Mouse (Mus musculus) liver, embryonic 16.5 days (tissue): ENCODE results near the gene Arhgap1. TPM values are rescaled to one million over a fixed set of nuclear protein-coding genes. Genes with fewer than 3 reads are reported as not detected.

ENCODE experiments used
- ATAC-seq: fragments of 200-750 bp; cut with Nextera tagmentation; 2 replicates; pipeline ENCODE4 v1.8.0; 2017; ENCODE audit warnings: low read depth, mild to moderate bottlenecking, moderate number of reproducible peaks, moderate library complexity
- H3K27ac ChIP-seq: fragments of 300-500 bp; sonication (generic); 2 replicates; pipeline ENCODE4 v1.5.1; 2014; ENCODE audit warnings: mild to moderate bottlenecking, low read length
- H3K27me3 ChIP-seq: fragments of 300-500 bp; sonication (generic); 2 replicates; pipeline ENCODE4 v1.6.1; 2014; ENCODE audit warnings: low read depth, low read length, mixed read lengths; ENCODE audit not compliant: control insufficient read depth, insufficient read depth
- H3K36me3 ChIP-seq: fragments of 300-500 bp; sonication (generic); 2 replicates; pipeline ENCODE4 v1.6.1; 2014; ENCODE audit warnings: mild to moderate bottlenecking; ENCODE audit not compliant: control insufficient read depth, insufficient read depth
- H3K4me1 ChIP-seq: fragments of 300-500 bp; sonication (generic); 2 replicates; pipeline ENCODE4 v1.6.1; 2014; ENCODE audit warnings: low read depth, low read length, mixed read lengths; ENCODE audit not compliant: control insufficient read depth
- H3K4me2 ChIP-seq: fragments of 300-500 bp; sonication (generic); 2 replicates; pipeline ENCODE4 v1.6.1; 2014; ENCODE audit warnings: low read depth, low read length, mixed read lengths
- H3K4me3 ChIP-seq: fragments of 300-500 bp; sonication (generic); 2 replicates; pipeline ENCODE4 v1.5.1; 2014; ENCODE audit warnings: low read depth, mild to moderate bottlenecking, low read length
- H3K9ac ChIP-seq: fragments of 300-500 bp; sonication (generic); 2 replicates; pipeline ENCODE4 v1.6.1; 2014; ENCODE audit warnings: low read depth, low read length
- H3K9me3 ChIP-seq: fragments of 300-500 bp; sonication (generic); replicated peaks from 2 replicates; pipeline ENCODE4 v1.6.1; 2016; ENCODE audit warnings: low read length; ENCODE audit not compliant: control insufficient read depth
- WGBS: fragments of 180-500 bp; shearing (Covaris S2); extraction: QIAGEN DNeasy Blood & Tissue Kit; methylation state at CpG from one replicate; pipeline ENCODE4 v1.1.7; 2014; ENCODE audit not compliant: insufficient replicate concordance; 5-methylcytosine and 5-hydroxymethylcytosine counted together
- polyA plus RNA-seq: library from polyadenylated mRNA; unstranded; fragments of >200 nt; fragmentation: Nextera tagmentation; extraction: Ambion mirVana; gene quantifications from 2 replicates; pipeline ENCODE4 v1.2.1, GENCODE M21; 2015

The Arhgap1 gene
- polyA plus RNA-seq, 1 experiment from 2014 or later, result 42.1 TPM

- Histone ChIP-seq H3K9me3 (no peaks in the 10 kb centered on the region), H3K4me3 (no peak overlapping the region), H3K27ac (no peak overlapping the region), H3K36me3 (peaks cover 22% of the 10 kb centered on the region), H3K9ac (no peak overlapping the region), H3K27me3 (no peaks in the 10 kb centered on the region), H3K4me2 (no peak overlapping the region), H3K4me1 (peaks cover 26% of the 10 kb centered on the region)
- no peak for ATAC-seq
- WGBS, result 58% methylated on average over 6 of the region's 6 CpGs
Observed at GRCm38 (mm10) chr2:91652863-91653262, 3.2 kb downstream of the Arhgap1 start.

DNA sequence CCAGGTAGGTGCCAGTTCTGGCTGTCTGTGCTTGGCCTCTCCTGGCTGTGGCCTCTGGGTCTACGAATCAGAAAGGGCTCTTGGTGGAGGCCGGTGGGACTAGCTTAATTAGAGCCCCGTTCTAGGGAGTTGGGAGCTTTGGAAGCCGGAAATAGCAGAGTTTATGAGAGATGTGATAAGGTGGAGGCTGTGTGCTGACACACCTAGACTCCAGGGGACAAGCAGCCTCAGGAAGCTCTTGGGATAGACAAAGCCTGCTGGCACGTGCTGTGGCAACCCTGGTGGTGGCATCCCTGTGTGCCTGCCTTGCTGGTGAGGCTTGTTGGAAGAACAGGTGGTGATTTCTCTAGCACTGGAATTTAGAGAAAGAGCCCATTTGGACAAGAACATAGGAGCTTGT, 5.7 kb downstream of the Arhgap1 start:
- peaks cover 29% of the 10 kb centered on the region for H3K36me3 ChIP-seq
- H3K27me3 ChIP-seq, result no peaks in the 10 kb centered on the region
- H3K9me3 ChIP-seq, result no peaks in the 10 kb centered on the region
- H3K4me2 ChIP-seq, result no peak overlapping the region
- no peak overlapping the region for H3K27ac ChIP-seq
- H3K9ac ChIP-seq, result no peak overlapping the region
- WGBS, result 75% methylated on average over 5 of the region's 5 CpGs
- ATAC-seq, result no peak
- H3K4me1 ChIP-seq, result peaks cover 13% of the 10 kb centered on the region
- H3K4me3 ChIP-seq, result no peak overlapping the region

GRCm38 (mm10) chr2:91655827-91656226, 6.2 kb downstream of the Arhgap1 start:
- Histone ChIP-seq H3K27me3 (no peaks in the 10 kb centered on the region), H3K36me3 (peaks cover 29% of the 10 kb centered on the region), H3K9ac (no peak overlapping the region), H3K9me3 (no peaks in the 10 kb centered on the region), H3K4me3 (no peak overlapping the region), H3K27ac (no peak overlapping the region), H3K4me1 (peaks cover 13% of the 10 kb centered on the region), H3K4me2 (no peak overlapping the region)
- ATAC-seq, result no peak
- WGBS, result 63% methylated on average over 6 of the region's 6 CpGs

GRCm38 (mm10) chr2:91656774-91657173, 7.1 kb downstream of the Arhgap1 start:
- Histone ChIP-seq H3K27ac (no peak overlapping the region), H3K9ac (no peak overlapping the region), H3K4me2 (no peak overlapping the region), H3K36me3 (peaks cover 29% of the 10 kb centered on the region), H3K27me3 (no peaks in the 10 kb centered on the region), H3K4me1 (peaks cover 8% of the 10 kb centered on the region), H3K4me3 (no peak overlapping the region), H3K9me3 (no peaks in the 10 kb centered on the region)
- ATAC-seq, result no peak
- 70% methylated on average over 8 of the region's 8 CpGs for WGBS

GRCm38 (mm10) chr2:91659657-91660056, 10.0 kb downstream of the Arhgap1 start:
- WGBS, result 85% methylated on average over 8 of the region's 8 CpGs
- no peak overlapping the region for H3K4me3 ChIP-seq
- H3K36me3 ChIP-seq, result peaks cover 40% of the 10 kb centered on the region
- no peak for ATAC-seq
- no peak overlapping the region for H3K4me2 ChIP-seq
- no peaks in the 10 kb centered on the region for H3K27me3 ChIP-seq
- H3K4me1 ChIP-seq, result no peaks in the 10 kb centered on the region; the same call in 1 of the 2 replicates
- H3K9ac ChIP-seq, result no peak overlapping the region
- no peak overlapping the region for H3K27ac ChIP-seq
- H3K9me3 ChIP-seq, result no peaks in the 10 kb centered on the region

DNA sequence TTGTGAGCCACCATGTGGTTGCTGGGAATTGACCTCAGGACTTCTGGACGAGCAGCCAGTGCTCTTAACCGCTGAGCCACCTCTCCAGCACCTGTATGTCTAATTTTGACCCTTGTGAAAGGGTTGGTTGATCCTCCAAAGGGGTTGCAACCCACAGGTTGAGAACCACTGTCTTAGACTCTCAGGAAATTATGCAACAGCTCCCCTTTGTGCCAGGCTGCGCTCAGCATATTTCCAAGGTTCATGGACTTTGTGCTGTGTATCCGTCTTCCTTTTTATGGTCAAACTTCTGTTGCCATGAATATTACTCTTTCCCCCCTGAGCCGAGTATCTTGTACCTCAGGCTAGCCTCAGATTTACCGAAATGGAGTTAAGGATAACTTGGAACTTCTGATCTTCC, 11.3 kb downstream of the Arhgap1 start:
- WGBS, result 71% methylated on average over 6 of the region's 6 CpGs
- no peak overlapping the region for H3K27ac ChIP-seq
- H3K36me3 ChIP-seq, result peaks cover 32% of the 10 kb centered on the region
- H3K4me1 ChIP-seq, result no peaks in the 10 kb centered on the region; the same call in 1 of the 2 replicates
- no peaks in the 10 kb centered on the region for H3K9me3 ChIP-seq
- no peak overlapping the region for H3K4me2 ChIP-seq
- no peak overlapping the region for H3K9ac ChIP-seq
- no peak for ATAC-seq
- H3K27me3 ChIP-seq, result no peaks in the 10 kb centered on the region
- no peak overlapping the region for H3K4me3 ChIP-seq

- no peak overlapping the region for H3K4me3 ChIP-seq
Observed at GRCm38 (mm10) chr2:91664780-91665179, 15.1 kb downstream of the Arhgap1 start.

GRCm38 (mm10) chr2:91666386-91666910, 16.8 kb downstream of the Arhgap1 start:
- ATAC-seq, result no peak
- no peak overlapping the region for H3K9ac ChIP-seq
- H3K4me1 ChIP-seq, result no peaks in the 10 kb centered on the region
- no peaks in the 10 kb centered on the region for H3K9me3 ChIP-seq
- no peak overlapping the region for H3K27ac ChIP-seq
- peaks cover 42% of the 10 kb centered on the region for H3K36me3 ChIP-seq
- H3K4me2 ChIP-seq, result no peak overlapping the region
- no peak overlapping the region for H3K4me3 ChIP-seq
- WGBS, result 84% methylated on average over 6 of the region's 6 CpGs
- no peaks in the 10 kb centered on the region for H3K27me3 ChIP-seq

More at GRCm38 (mm10) chr2:91664780-91665179, 15.1 kb downstream of the Arhgap1 start:
- Histone ChIP-seq H3K36me3 (peaks cover 32% of the 10 kb centered on the region), H3K9me3 (no peaks in the 10 kb centered on the region), H3K27ac (no peak overlapping the region), H3K4me1 (no peaks in the 10 kb centered on the region), H3K27me3 (no peaks in the 10 kb centered on the region), H3K9ac (no peak overlapping the region), H3K4me2 (no peak overlapping the region)
- no peak for ATAC-seq

- H3K4me1 ChIP-seq, result no peaks in the 10 kb centered on the region
- H3K27me3 ChIP-seq, result no peaks in the 10 kb centered on the region
- 67% methylated on average over 2 of the region's 2 CpGs for WGBS
- H3K9ac ChIP-seq, result no peak overlapping the region
- H3K4me2 ChIP-seq, result no peak overlapping the region
- H3K9me3 ChIP-seq, result no peaks in the 10 kb centered on the region
- H3K4me3 ChIP-seq, result no peak overlapping the region
- no peak overlapping the region for H3K27ac ChIP-seq
- no peak for ATAC-seq
- peaks cover 44% of the 10 kb centered on the region for H3K36me3 ChIP-seq
Observed at GRCm38 (mm10) chr2:91667747-91668146, 18.1 kb downstream of the Arhgap1 start.
